Mouse (Mus musculus): ENCODE data around the gene Pcf11. TPM values are rescaled to one million over a fixed set of nuclear protein-coding genes. Genes with fewer than 3 reads are reported as not detected.
A peak's percentile ranks its signal among the peaks of the same experiment; 100 is the strongest.

Pcf11 gene
- polyA plus RNA-seq, 1 experiment from 2014 or later = 17.9 TPM

- ATAC-seq (ENCODE audit: low FRiP score) = peak; percentile 99
- H3K4me2 ChIP-seq = peak within 1 kb of the TSS; percentile 97
- peak within 1 kb of the TSS; percentile 87 for H3K27ac ChIP-seq (replicated peaks)
- under 1% methylated on average over 44 of the region's 44 CpGs for WGBS
- H3K4me3 ChIP-seq (replicated peaks) = peak within 1 kb of the TSS; percentile 90
- H3K9me3 ChIP-seq (replicated peaks) = no peaks in the 10 kb centered on the region
- H3K27me3 ChIP-seq (replicated peaks) = no peaks in the 10 kb centered on the region
- H3K4me1 ChIP-seq = peaks cover 18% of the 10 kb centered on the region
- peaks cover 10% of the 10 kb centered on the region; the same call in 1 of the 2 replicates for H3K36me3 ChIP-seq
- H3K9ac ChIP-seq (replicated peaks) = peak within 1 kb of the TSS; percentile 83
Observed at GRCm38 (mm10) chr7:92637021-92637625, 32.6 kb downstream of the Pcf11 start, which contains the start of gene Ankrd42. Gene Ankrd42, minus strand, starts transcription at chr7:92637142.

- H3K4me3 ChIP-seq (replicated peaks) = peak overlapping the region; percentile 90
- H3K4me1 ChIP-seq = peaks cover 18% of the 10 kb centered on the region
- 1% methylated on average over 49 of the region's 49 CpGs for WGBS
- H3K36me3 ChIP-seq = peaks cover 10% of the 10 kb centered on the region; the same call in 1 of the 2 replicates
- H3K9me3 ChIP-seq (replicated peaks) = no peaks in the 10 kb centered on the region
- peak overlapping the region; percentile 83 for H3K9ac ChIP-seq (replicated peaks)
- peak overlapping the region; percentile 97 for H3K4me2 ChIP-seq
- peak; percentile 81 for ATAC-seq (ENCODE audit: low FRiP score)
- no peaks in the 10 kb centered on the region for H3K27me3 ChIP-seq (replicated peaks)
- H3K27ac ChIP-seq (replicated peaks) = peak overlapping the region; percentile 87
Observed at GRCm38 (mm10) chr7:92636295-92637011, 33.3 kb downstream of the Pcf11 start.

- Histone ChIP-seq H3K9me3 (replicated peaks) (no peaks in the 10 kb centered on the region), H3K4me1 (no peaks in the 10 kb centered on the region), H3K27ac (replicated peaks) (no peak overlapping the region), H3K27me3 (replicated peaks) (no peaks in the 10 kb centered on the region), H3K36me3 (peaks cover 5% of the 10 kb centered on the region; the same call in 1 of the 2 replicates), H3K4me3 (replicated peaks) (no peak overlapping the region), H3K9ac (replicated peaks) (no peak overlapping the region), H3K4me2 (no peak overlapping the region)
- WGBS = 52% methylated on average over 2 of the region's 2 CpGs
- ATAC-seq (ENCODE audit: low FRiP score) = no peak
Observed at GRCm38 (mm10) chr7:92630167-92630566, 39.6 kb downstream of the Pcf11 start.

GRCm38 (mm10) chr7:92624488-92624887 lies 45.2 kb downstream of the Pcf11 start:
- Histone ChIP-seq H3K9ac (replicated peaks) (no peak overlapping the region), H3K4me2 (no peak overlapping the region), H3K27ac (replicated peaks) (no peak overlapping the region), H3K4me3 (replicated peaks) (no peak overlapping the region), H3K27me3 (replicated peaks) (no peaks in the 10 kb centered on the region), H3K36me3 (peaks cover 15% of the 10 kb centered on the region), H3K4me1 (no peaks in the 10 kb centered on the region), H3K9me3 (replicated peaks) (no peaks in the 10 kb centered on the region)
- ATAC-seq (ENCODE audit: low FRiP score) = no peak
- 50% methylated on average over 2 of the region's 2 CpGs for WGBS

GRCm38 (mm10) chr7:92610830-92611229 lies 58.9 kb downstream of the Pcf11 start:
- 80% methylated on average over 7 of the region's 7 CpGs for WGBS
- no peak overlapping the region for H3K4me2 ChIP-seq
- H3K9me3 ChIP-seq (replicated peaks) = no peaks in the 10 kb centered on the region

GRCm38 (mm10) chr7:92604961-92605360 lies 64.8 kb downstream of the Pcf11 start:
- H3K27ac ChIP-seq (replicated peaks) = no peak overlapping the region
- H3K4me2 ChIP-seq = no peak overlapping the region
- peaks cover 29% of the 10 kb centered on the region for H3K36me3 ChIP-seq
- 94% methylated on average over 7 of the region's 7 CpGs for WGBS
- H3K27me3 ChIP-seq (replicated peaks) = no peaks in the 10 kb centered on the region
- H3K9ac ChIP-seq (replicated peaks) = no peak overlapping the region
- H3K4me3 ChIP-seq (replicated peaks) = no peak overlapping the region
- ATAC-seq (ENCODE audit: low FRiP score) = no peak
- H3K9me3 ChIP-seq (replicated peaks) = 0 out of 2 replicates have a peak, but pooled peaks cover 7% of the 10 kb centered on the region
- H3K4me1 ChIP-seq = no peaks in the 10 kb centered on the region

More at GRCm38 (mm10) chr7:92610830-92611229, 58.9 kb downstream of the Pcf11 start:
- Histone ChIP-seq H3K4me1 (no peaks in the 10 kb centered on the region), H3K27me3 (replicated peaks) (no peaks in the 10 kb centered on the region), H3K4me3 (replicated peaks) (no peak overlapping the region), H3K36me3 (peaks cover 23% of the 10 kb centered on the region), H3K27ac (replicated peaks) (no peak overlapping the region), H3K9ac (replicated peaks) (no peak overlapping the region)
- ATAC-seq (ENCODE audit: low FRiP score) = no peak

Other genes starting within 250 kb of the Pcf11 start
- gene Ccdc90b, start 108.8 kb downstream of the Pcf11 start, polyA plus RNA-seq (2015; fragmentation: Nextera tagmentation; extraction: Ambion mirVana) = 51.0 and 52.0 TPM in 2 replicates
- 19.5 and 20.6 TPM in 2 replicates for gene Ankrd42, start 32.8 kb downstream of the Pcf11 start, polyA plus RNA-seq (2015; fragmentation: Nextera tagmentation; extraction: Ambion mirVana)
- gene Rab30, start 71.7 kb upstream of the Pcf11 start, polyA plus RNA-seq (2015; fragmentation: Nextera tagmentation; extraction: Ambion mirVana) = 22.0 and 23.5 TPM in 2 replicates
- gene Ddias, start 204.3 kb upstream of the Pcf11 start, polyA plus RNA-seq (2015; fragmentation: Nextera tagmentation; extraction: Ambion mirVana) = 3.6 and 4.7 TPM in 2 replicates
- gene Prcp, start 204.5 kb upstream of the Pcf11 start, polyA plus RNA-seq (2015; fragmentation: Nextera tagmentation; extraction: Ambion mirVana) = 21.4 and 23.5 TPM in 2 replicates